Mouse (Mus musculus): Measurements from ENCODE around the gene Btbd2. TPM values are rescaled to one million over a fixed set of nuclear protein-coding genes. Genes with fewer than 3 reads are reported as not detected.

The Btbd2 gene
- polyA plus RNA-seq, 1 experiment from 2014 or later, result 71.8 TPM

DNA sequence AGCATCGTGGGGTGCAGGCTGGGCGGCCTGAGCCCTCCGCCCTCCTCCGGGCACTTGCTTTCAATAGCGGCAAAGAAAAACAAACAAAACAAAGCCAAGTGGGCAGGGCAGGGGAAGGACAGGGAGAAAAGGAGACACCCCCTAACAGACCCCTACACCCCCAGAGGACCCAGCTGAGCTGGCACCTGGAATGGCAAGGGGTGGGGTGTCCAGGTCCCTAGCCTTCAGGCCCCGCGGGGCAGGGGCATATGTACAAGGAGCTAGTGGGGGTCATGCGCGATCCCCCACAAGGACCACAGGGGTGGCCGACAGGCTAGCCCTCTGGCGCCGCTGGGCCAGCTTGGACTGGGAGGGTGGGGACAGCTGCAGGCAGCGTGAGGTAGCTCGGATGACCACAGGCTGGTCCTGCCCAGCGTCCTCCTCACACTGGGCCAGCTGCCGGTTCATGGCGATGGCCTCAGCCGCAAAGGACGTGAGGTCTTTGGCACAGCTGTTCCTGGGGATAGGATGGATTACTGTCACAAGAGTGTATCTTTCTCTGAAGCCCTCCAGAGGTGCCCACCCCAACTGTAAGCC is 10.1 kb upstream of the Btbd2 start:
- H3K4me1 ChIP-seq (ENCODE audit: control insufficient read depth, insufficient read depth, low read length), result no peaks in the 10 kb centered on the region
- no peak overlapping the region for H3K4me3 ChIP-seq (ENCODE audit: low read depth, low read length)
- ATAC-seq, result no peak
- H3K27me3 ChIP-seq (ENCODE audit: control insufficient read depth, insufficient read depth, low read depth, low read length), result no peaks in the 10 kb centered on the region
- H3K4me2 ChIP-seq (ENCODE audit: low read length), result no peak overlapping the region
- peaks cover 45% of the 10 kb centered on the region for H3K36me3 ChIP-seq (ENCODE audit: control insufficient read depth, insufficient read depth, low read length)
- WGBS, result 87% methylated on average over 19 of the region's 19 CpGs
- no peak overlapping the region for H3K27ac ChIP-seq (ENCODE audit: low read length)
- H3K9ac ChIP-seq (ENCODE audit: low read depth, low read length), result no peak overlapping the region
- no peaks in the 10 kb centered on the region for H3K9me3 ChIP-seq (replicated peaks; ENCODE audit: control insufficient read depth, low read length, poor library complexity, severe bottlenecking)

DNA sequence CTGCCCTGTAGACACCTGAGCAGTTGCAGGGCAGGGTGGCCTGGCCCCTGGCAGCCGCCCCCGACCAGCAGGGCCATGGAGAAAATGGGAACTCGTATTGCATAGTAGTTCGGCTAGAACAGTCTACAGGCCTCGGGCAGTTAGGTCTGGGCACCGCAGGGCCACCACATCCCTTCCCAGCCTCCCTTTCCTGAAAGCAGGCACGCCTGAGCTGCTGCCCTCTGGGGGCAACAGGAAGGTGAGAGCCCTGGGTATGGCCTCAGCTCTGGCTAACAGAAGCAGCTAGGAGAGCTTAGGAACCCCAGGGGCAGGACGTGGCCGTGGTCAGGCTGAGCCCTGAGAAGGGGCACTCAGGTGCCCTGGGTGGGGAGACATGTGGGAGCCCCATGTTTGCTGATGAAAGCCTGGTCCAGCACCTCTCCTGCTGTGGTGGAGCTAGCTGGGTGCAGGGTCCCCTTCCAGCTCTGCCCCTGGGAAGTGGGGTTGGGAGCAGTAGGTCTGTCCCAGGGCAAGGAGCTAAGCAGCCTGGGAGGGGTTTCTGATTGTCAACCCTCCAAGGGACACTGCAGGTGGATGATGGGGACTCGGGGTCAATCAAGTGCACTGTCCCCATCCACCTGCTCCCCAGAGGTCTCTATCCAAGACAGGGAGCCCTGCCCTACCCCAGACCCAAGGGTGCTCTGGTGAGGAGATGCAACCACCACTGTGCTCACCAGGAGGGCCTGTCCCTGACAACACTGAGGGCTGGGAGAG is 9.3 kb upstream of the Btbd2 start:
- Histone ChIP-seq H3K4me1 (ENCODE audit: control insufficient read depth, insufficient read depth, low read length) (no peaks in the 10 kb centered on the region), H3K9me3 (replicated peaks; ENCODE audit: control insufficient read depth, low read length, poor library complexity, severe bottlenecking) (no peaks in the 10 kb centered on the region), H3K36me3 (ENCODE audit: control insufficient read depth, insufficient read depth, low read length) (peaks cover 42% of the 10 kb centered on the region), H3K4me2 (ENCODE audit: low read length) (no peak overlapping the region), H3K27me3 (ENCODE audit: control insufficient read depth, insufficient read depth, low read depth, low read length) (no peaks in the 10 kb centered on the region), H3K4me3 (ENCODE audit: low read depth, low read length) (no peak overlapping the region), H3K9ac (ENCODE audit: low read depth, low read length) (peak overlapping the region; percentile 30; the same call in 1 of the 2 replicates), H3K27ac (ENCODE audit: low read length) (no peak overlapping the region)
- 76% methylated on average over 10 of the region's 10 CpGs for WGBS
- no peak for ATAC-seq

DNA sequence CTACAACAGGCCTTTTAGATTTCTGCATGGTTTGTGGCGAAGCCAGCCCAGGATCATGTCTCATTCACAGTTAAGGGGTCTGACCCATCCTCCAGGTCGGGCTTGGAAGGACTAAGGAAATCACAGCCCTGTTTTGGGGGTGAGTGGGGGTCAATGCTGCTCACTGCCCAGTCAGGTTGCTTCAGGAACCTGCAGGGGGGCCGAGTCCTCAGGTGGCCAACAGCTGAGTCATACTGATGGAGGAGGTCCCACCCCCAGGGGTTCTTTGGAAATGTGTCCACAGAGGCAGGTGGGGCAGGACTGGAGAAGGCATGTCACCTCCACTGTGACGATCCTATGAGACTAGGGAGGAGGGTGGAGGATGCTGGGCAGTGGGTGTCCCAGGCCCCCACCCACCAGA is 8.6 kb upstream of the Btbd2 start:
- Histone ChIP-seq H3K4me3 (ENCODE audit: low read depth, low read length) (no peak overlapping the region), H3K36me3 (ENCODE audit: control insufficient read depth, insufficient read depth, low read length) (peaks cover 37% of the 10 kb centered on the region), H3K4me1 (ENCODE audit: control insufficient read depth, insufficient read depth, low read length) (no peaks in the 10 kb centered on the region), H3K9me3 (replicated peaks; ENCODE audit: control insufficient read depth, low read length, poor library complexity, severe bottlenecking) (no peaks in the 10 kb centered on the region), H3K27me3 (ENCODE audit: control insufficient read depth, insufficient read depth, low read depth, low read length) (no peaks in the 10 kb centered on the region), H3K27ac (ENCODE audit: low read length) (no peak overlapping the region), H3K4me2 (ENCODE audit: low read length) (no peak overlapping the region), H3K9ac (ENCODE audit: low read depth, low read length) (no peak overlapping the region)
- ATAC-seq, result no peak
- WGBS, result 78% methylated on average over 4 of the region's 4 CpGs

DNA sequence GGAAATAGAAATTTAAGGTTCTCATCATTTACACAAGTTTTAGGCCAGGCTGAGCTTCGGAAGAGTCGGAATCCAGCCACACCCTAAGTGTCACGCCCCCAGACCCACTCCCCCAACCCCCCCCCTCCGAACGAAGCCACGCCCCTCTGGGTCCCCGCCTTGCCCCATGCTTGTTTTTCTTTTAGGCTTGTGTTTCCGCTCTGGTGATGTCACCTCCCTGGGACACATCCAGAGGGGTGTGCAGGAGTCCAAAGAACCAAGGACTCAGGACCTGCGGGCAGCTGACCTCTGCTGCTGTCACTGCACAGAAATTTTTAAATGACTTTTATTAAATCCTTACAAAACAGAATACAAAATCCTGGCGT is 8.1 kb upstream of the Btbd2 start:
- H3K27ac ChIP-seq (ENCODE audit: low read length), result no peak overlapping the region
- no peak for ATAC-seq
- WGBS, result 19% methylated on average over 10 of the region's 10 CpGs

DNA sequence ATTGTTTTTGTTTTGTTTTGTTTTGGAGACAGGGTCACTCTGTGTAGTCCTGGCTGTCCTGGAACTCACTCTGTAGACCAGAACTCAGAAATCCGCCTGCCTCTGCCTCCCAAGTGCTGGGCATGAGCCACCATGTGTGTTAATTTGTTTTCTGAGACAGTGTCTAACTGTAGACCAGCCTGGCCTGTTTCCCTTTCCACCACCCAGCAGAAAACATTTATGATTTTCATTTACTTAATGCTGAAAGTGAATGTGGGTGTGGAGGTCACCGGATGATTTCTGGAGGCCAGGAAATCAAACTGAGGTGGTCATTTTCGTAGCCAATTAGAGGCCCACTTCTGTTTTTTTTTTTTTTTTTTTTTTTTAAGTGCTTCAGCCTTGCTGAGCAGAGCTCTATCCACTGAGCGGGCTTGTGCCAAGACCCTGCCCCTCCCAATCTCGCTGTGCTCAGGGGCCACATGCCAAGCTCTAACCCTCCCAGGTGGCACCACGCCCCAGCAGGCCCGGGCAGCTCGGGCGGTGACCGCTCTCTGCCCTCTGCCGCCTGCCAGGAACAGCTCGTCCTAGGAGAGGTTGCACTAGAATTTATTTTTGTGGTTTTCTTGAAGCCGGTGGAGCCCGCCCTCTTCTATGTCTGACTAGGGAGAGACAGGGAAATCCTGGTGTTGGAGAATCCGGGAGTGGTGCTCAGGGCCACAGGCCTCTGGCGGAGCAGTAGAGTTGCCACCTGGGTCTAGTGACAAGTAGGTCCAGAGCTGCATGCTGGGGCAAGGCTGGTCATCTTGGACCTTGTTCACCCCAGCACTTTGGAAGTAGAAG is 7.5 kb upstream of the Btbd2 start:
- H3K27ac ChIP-seq (ENCODE audit: low read length), result peak overlapping the region; percentile 34
- H3K9me3 ChIP-seq (replicated peaks; ENCODE audit: control insufficient read depth, low read length, poor library complexity, severe bottlenecking), result no peaks in the 10 kb centered on the region
- H3K36me3 ChIP-seq (ENCODE audit: control insufficient read depth, insufficient read depth, low read length), result peaks cover 31% of the 10 kb centered on the region
- no peaks in the 10 kb centered on the region for H3K4me1 ChIP-seq (ENCODE audit: control insufficient read depth, insufficient read depth, low read length)
- no peak for ATAC-seq
- no peak overlapping the region for H3K4me3 ChIP-seq (ENCODE audit: low read depth, low read length)
- H3K27me3 ChIP-seq (ENCODE audit: control insufficient read depth, insufficient read depth, low read depth, low read length), result no peaks in the 10 kb centered on the region
- WGBS, result 53% methylated on average over 16 of the region's 16 CpGs
- H3K9ac ChIP-seq (ENCODE audit: low read depth, low read length), result no peak overlapping the region
- 0 out of 2 replicates have a peak overlapping the region, but pooled peaks have one; percentile 8 for H3K4me2 ChIP-seq (ENCODE audit: low read length)

More for the DNA sequence above, 8.1 kb upstream of the Btbd2 start:
- Histone ChIP-seq H3K36me3 (ENCODE audit: control insufficient read depth, insufficient read depth, low read length) (peaks cover 33% of the 10 kb centered on the region), H3K27me3 (ENCODE audit: control insufficient read depth, insufficient read depth, low read depth, low read length) (no peaks in the 10 kb centered on the region), H3K9me3 (replicated peaks; ENCODE audit: control insufficient read depth, low read length, poor library complexity, severe bottlenecking) (no peaks in the 10 kb centered on the region), H3K9ac (ENCODE audit: low read depth, low read length) (no peak overlapping the region), H3K4me3 (ENCODE audit: low read depth, low read length) (no peak overlapping the region), H3K4me2 (ENCODE audit: low read length) (no peak overlapping the region), H3K4me1 (ENCODE audit: control insufficient read depth, insufficient read depth, low read length) (no peaks in the 10 kb centered on the region)

DNA sequence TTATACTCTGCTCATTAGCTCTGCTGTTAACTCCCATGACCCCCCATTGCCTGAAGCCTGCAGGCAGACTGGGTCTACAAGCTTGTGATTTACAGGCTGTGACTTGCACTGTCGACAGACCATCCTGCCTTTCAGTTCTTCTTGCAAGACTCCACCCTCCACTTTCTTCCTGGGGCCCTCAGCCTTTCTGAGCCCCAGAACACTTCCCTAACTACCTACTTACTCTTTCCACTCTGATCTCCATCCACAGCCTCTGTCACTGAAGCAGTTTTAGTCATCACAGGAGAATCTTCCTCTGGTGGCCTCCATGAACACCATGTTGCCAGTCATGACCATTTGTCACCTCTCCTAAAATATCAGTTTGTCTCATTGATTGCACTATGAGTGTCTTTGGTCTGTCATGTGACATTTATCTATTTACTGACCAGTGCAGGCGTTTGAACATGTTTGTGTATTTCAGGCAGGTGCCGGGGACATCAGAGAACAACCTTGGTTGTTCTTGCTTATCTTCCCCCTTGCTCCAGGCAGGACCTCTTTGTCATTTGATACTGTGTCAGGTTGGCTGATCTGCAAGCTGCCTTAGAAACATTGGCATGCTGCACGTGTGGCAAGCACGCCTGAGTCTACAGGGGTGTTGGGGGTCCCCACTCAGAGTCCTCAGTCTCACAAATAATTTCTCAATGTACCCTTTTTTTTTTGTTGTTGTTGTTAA is 6.8 kb upstream of the Btbd2 start:
- 77% methylated on average over 5 of the region's 5 CpGs for WGBS
- no peak overlapping the region for H3K9ac ChIP-seq (ENCODE audit: low read depth, low read length)
- no peak for ATAC-seq
- peaks cover 23% of the 10 kb centered on the region for H3K36me3 ChIP-seq (ENCODE audit: control insufficient read depth, insufficient read depth, low read length)
- H3K27me3 ChIP-seq (ENCODE audit: control insufficient read depth, insufficient read depth, low read depth, low read length), result no peaks in the 10 kb centered on the region
- H3K4me3 ChIP-seq (ENCODE audit: low read depth, low read length), result no peak overlapping the region
- no peaks in the 10 kb centered on the region for H3K9me3 ChIP-seq (replicated peaks; ENCODE audit: control insufficient read depth, low read length, poor library complexity, severe bottlenecking)
- 0 out of 2 replicates have a peak, but pooled peaks cover 2% of the 10 kb centered on the region for H3K4me1 ChIP-seq (ENCODE audit: control insufficient read depth, insufficient read depth, low read length)
- H3K4me2 ChIP-seq (ENCODE audit: low read length), result no peak overlapping the region
- no peak overlapping the region for H3K27ac ChIP-seq (ENCODE audit: low read length)

DNA sequence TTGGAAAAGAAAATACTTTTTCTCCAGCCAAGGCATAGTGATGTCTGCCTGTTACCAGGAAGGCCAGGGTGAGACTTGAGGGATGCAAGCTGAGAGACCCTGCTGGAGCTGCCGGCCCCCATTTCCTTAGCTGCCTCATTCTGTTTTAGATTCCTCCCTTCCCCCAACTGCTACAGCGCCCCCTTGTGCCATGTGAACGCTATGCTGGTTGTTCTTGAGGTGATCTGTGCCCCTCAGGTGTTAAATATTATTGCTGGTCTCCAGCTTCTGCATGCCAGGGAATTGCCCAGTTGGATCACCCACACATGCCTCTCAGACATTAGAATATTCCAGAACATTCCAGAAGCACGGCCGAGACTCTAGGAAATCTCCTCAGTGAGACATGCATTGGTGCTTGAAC is 4.3 kb upstream of the Btbd2 start:
- Histone ChIP-seq H3K36me3 (ENCODE audit: control insufficient read depth, insufficient read depth, low read length) (peaks cover 3% of the 10 kb centered on the region; the same call in 1 of the 2 replicates), H3K4me3 (ENCODE audit: low read depth, low read length) (no peak overlapping the region), H3K27ac (ENCODE audit: low read length) (no peak overlapping the region), H3K9ac (ENCODE audit: low read depth, low read length) (no peak overlapping the region), H3K9me3 (replicated peaks; ENCODE audit: control insufficient read depth, low read length, poor library complexity, severe bottlenecking) (no peaks in the 10 kb centered on the region), H3K4me2 (ENCODE audit: low read length) (no peak overlapping the region), H3K4me1 (ENCODE audit: control insufficient read depth, insufficient read depth, low read length) (peaks cover 8% of the 10 kb centered on the region), H3K27me3 (ENCODE audit: control insufficient read depth, insufficient read depth, low read depth, low read length) (no peaks in the 10 kb centered on the region)
- no peak for ATAC-seq
- WGBS, result 40% methylated on average over 5 of the region's 5 CpGs

DNA sequence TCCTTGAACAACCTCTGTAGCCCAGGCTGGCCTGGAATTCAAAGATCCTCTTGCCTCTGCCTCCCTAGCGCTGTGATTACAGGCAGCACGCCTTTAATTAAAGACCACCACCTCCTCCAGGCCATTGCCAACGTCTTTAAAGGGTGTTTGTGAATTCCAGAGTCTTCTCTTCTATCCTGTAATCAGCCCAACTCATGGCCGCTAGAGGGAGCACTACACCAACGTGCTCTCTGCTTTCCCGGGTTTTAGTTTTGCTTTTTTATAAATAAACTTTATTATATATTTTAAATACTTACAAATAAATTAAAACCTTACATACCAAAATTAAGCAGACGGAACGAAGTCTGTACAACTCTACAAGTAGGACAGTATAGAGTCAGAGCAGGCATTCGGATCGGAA is 2.3 kb upstream of the Btbd2 start:
- Histone ChIP-seq H3K9ac (ENCODE audit: low read depth, low read length) (no peak overlapping the region), H3K9me3 (replicated peaks; ENCODE audit: control insufficient read depth, low read length, poor library complexity, severe bottlenecking) (no peaks in the 10 kb centered on the region), H3K36me3 (ENCODE audit: control insufficient read depth, insufficient read depth, low read length) (no peaks in the 10 kb centered on the region), H3K27me3 (ENCODE audit: control insufficient read depth, insufficient read depth, low read depth, low read length) (no peaks in the 10 kb centered on the region), H3K4me3 (ENCODE audit: low read depth, low read length) (no peak overlapping the region), H3K27ac (ENCODE audit: low read length) (no peak overlapping the region), H3K4me2 (ENCODE audit: low read length) (0 out of 2 replicates have a peak overlapping the region, but pooled peaks have one; percentile 7), H3K4me1 (ENCODE audit: control insufficient read depth, insufficient read depth, low read length) (peaks cover 24% of the 10 kb centered on the region)
- ATAC-seq, result no peak
- 15% methylated on average over 10 of the region's 10 CpGs for WGBS
